Mouse (Mus musculus) forebrain, embryonic 11.5 days (tissue): ENCODE measurements around the gene Sox6. TPM values are rescaled to one million over a fixed set of nuclear protein-coding genes. Genes with fewer than 3 reads are reported as not detected.

Experiments used
- ATAC-seq: fragments of 200-750 bp; cut with Nextera tagmentation; replicated peaks from 2 replicates; pipeline ENCODE4 v1.8.0; 2017; ENCODE audit warnings: moderate TSS enrichment; ENCODE audit not compliant: low FRiP score
- DNase-seq: peaks from one replicate; pipeline ENCODE4 v3.0.0-alpha.2; 2017; ENCODE audit warnings: low spot score
- H3K27ac ChIP-seq: fragments of 300-500 bp; sonication (generic); 2 replicates; pipeline ENCODE4 v1.5.1; 2014; ENCODE audit warnings: low read depth, low read length
- H3K27me3 ChIP-seq: fragments of 300-500 bp; sonication (generic); 2 replicates; pipeline ENCODE4 v1.6.1; 2014; ENCODE audit warnings: mild to moderate bottlenecking, low read length, mixed read lengths; ENCODE audit not compliant: control insufficient read depth, insufficient read depth
- H3K36me3 ChIP-seq: fragments of 300-500 bp; sonication (generic); 2 replicates; pipeline ENCODE4 v1.6.1; 2014; ENCODE audit warnings: mild to moderate bottlenecking, low read length, moderate library complexity, mixed read lengths; ENCODE audit not compliant: control insufficient read depth, insufficient read depth
- H3K4me1 ChIP-seq: fragments of 300-500 bp; sonication (generic); replicated peaks from 2 replicates; pipeline ENCODE4 v1.6.1; 2014; ENCODE audit warnings: low read length, mixed read lengths; ENCODE audit not compliant: control insufficient read depth, insufficient read depth
- H3K4me2 ChIP-seq: fragments of 300-500 bp; sonication (generic); 2 replicates; pipeline ENCODE4 v1.6.1; 2014; ENCODE audit warnings: low read depth, mild to moderate bottlenecking, low read length, moderate library complexity, mixed read lengths; ENCODE audit not compliant: severe bottlenecking
- H3K4me3 ChIP-seq: fragments of 300-500 bp; sonication (generic); 2 replicates; pipeline ENCODE4 v1.5.1; 2014; ENCODE audit warnings: low read depth, low read length
- H3K9ac ChIP-seq: fragments of 300-500 bp; sonication (generic); 2 replicates; pipeline ENCODE4 v1.6.1; 2014; ENCODE audit warnings: low read length
- H3K9me3 ChIP-seq: fragments of 300-500 bp; sonication (generic); 2 replicates; pipeline ENCODE4 v1.6.1; 2016; ENCODE audit warnings: low read length, mixed read lengths; ENCODE audit not compliant: control insufficient read depth
- WGBS: fragments of 180-500 bp; shearing (Covaris S2); extraction: QIAGEN DNeasy Blood & Tissue Kit; methylation state at CpG from one replicate; pipeline ENCODE4 v1.1.7; 2014; 5-methylcytosine and 5-hydroxymethylcytosine counted together
- polyA plus RNA-seq: library from polyadenylated mRNA; unstranded; fragments of >200 nt; fragmentation: Nextera tagmentation; extraction: Ambion mirVana; gene quantifications from 2 replicates; pipeline ENCODE4 v1.2.1, GENCODE M21; 2014

Gene Sox6
- polyA plus RNA-seq, 1 experiment from 2014 or later = 154 TPM

- ATAC-seq = no peak
- no peaks in the 10 kb centered on the region for H3K27me3 ChIP-seq
- no peak overlapping the region for H3K27ac ChIP-seq
- WGBS = 87% methylated on average over 4 of the region's 4 CpGs
- no peak overlapping the region for H3K4me2 ChIP-seq
- H3K4me1 ChIP-seq = no peaks in the 10 kb centered on the region
- H3K9me3 ChIP-seq = no peaks in the 10 kb centered on the region
- no peak for DNase-seq
- H3K36me3 ChIP-seq = no peaks in the 10 kb centered on the region
- H3K9ac ChIP-seq = no peak overlapping the region
- no peak overlapping the region for H3K4me3 ChIP-seq
Measured at GRCm38 (mm10) chr7:115895028-115895671, 143.4 kb downstream of the Sox6 start.

GRCm38 (mm10) chr7:115891482-115891881 is 147.1 kb downstream of the Sox6 start:
- Histone ChIP-seq H3K36me3 (no peaks in the 10 kb centered on the region), H3K4me2 (no peak overlapping the region), H3K27ac (no peak overlapping the region), H3K9me3 (no peaks in the 10 kb centered on the region), H3K27me3 (no peaks in the 10 kb centered on the region), H3K4me1 (no peaks in the 10 kb centered on the region), H3K9ac (no peak overlapping the region), H3K4me3 (no peak overlapping the region)
- no peak for ATAC-seq
- no peak for DNase-seq
- 94% methylated on average over 3 of the region's 3 CpGs for WGBS

DNA sequence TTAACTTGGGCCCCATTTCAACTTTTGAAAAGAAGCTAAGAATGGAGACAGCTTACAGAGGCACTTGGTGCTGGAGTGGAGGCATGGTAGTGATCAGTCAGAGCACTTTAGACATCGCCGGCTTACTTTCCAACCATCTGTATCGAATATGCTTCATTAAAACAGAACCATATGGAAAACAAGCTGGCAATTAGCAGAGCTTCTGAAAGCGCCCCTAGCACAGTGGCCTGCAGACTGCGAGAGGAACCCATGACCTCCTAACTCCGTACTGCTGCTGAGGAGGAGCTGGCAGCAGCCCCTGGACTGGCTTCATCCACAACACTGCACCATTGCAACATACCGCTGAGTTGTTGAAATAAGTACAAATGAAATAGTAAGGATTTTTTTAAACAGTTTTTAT is 148.7 kb downstream of the Sox6 start:
- Histone ChIP-seq H3K27ac (no peak overlapping the region), H3K4me1 (no peaks in the 10 kb centered on the region), H3K27me3 (no peaks in the 10 kb centered on the region), H3K9ac (no peak overlapping the region), H3K4me2 (no peak overlapping the region), H3K4me3 (no peak overlapping the region), H3K9me3 (no peaks in the 10 kb centered on the region), H3K36me3 (no peaks in the 10 kb centered on the region)
- DNase-seq = no peak
- no peak for ATAC-seq
- 62% methylated on average over 7 of the region's 7 CpGs for WGBS

- Histone ChIP-seq H3K27me3 (no peaks in the 10 kb centered on the region), H3K4me3 (no peak overlapping the region), H3K9me3 (no peaks in the 10 kb centered on the region), H3K9ac (no peak overlapping the region), H3K36me3 (no peaks in the 10 kb centered on the region), H3K4me2 (no peak overlapping the region), H3K4me1 (no peaks in the 10 kb centered on the region), H3K27ac (no peak overlapping the region)
- no peak for ATAC-seq
- no peak for DNase-seq
- WGBS = 93% methylated on average over 1 of the region's 1 CpGs
Measured at GRCm38 (mm10) chr7:115888561-115888960, 150.0 kb downstream of the Sox6 start.

GRCm38 (mm10) chr7:115888120-115888519 is 150.5 kb downstream of the Sox6 start:
- no peaks in the 10 kb centered on the region for H3K4me1 ChIP-seq
- no peaks in the 10 kb centered on the region for H3K36me3 ChIP-seq
- no peaks in the 10 kb centered on the region for H3K9me3 ChIP-seq
- H3K9ac ChIP-seq = no peak overlapping the region
- H3K27me3 ChIP-seq = no peaks in the 10 kb centered on the region
- DNase-seq = no peak
- 89% methylated on average over 7 of the region's 7 CpGs for WGBS
- H3K27ac ChIP-seq = no peak overlapping the region
- ATAC-seq = no peak
- no peak overlapping the region for H3K4me2 ChIP-seq
- H3K4me3 ChIP-seq = no peak overlapping the region

GRCm38 (mm10) chr7:115872903-115873302 is 165.7 kb downstream of the Sox6 start:
- no peak overlapping the region for H3K4me3 ChIP-seq
- WGBS = 93% methylated on average over 2 of the region's 2 CpGs
- DNase-seq (no peak), ATAC-seq (no peak)
- no peak overlapping the region for H3K27ac ChIP-seq
- H3K9ac ChIP-seq = no peak overlapping the region
- no peaks in the 10 kb centered on the region for H3K27me3 ChIP-seq
- H3K36me3 ChIP-seq = no peaks in the 10 kb centered on the region
- H3K4me1 ChIP-seq = peaks cover 5% of the 10 kb centered on the region; the same call in 1 of the 2 replicates
- H3K4me2 ChIP-seq = no peak overlapping the region
- no peaks in the 10 kb centered on the region for H3K9me3 ChIP-seq

GRCm38 (mm10) chr7:115868504-115868903 is 170.1 kb downstream of the Sox6 start:
- ATAC-seq = no peak
- no peak overlapping the region for H3K9ac ChIP-seq
- no peaks in the 10 kb centered on the region for H3K27me3 ChIP-seq
- no peak for DNase-seq
- WGBS = 50% methylated on average over 2 of the region's 2 CpGs
- peak overlapping the region; percentile 85; the same call in 1 of the 2 replicates for H3K27ac ChIP-seq
- peak overlapping the region; percentile 22; the same call in 1 of the 2 replicates for H3K4me2 ChIP-seq
- H3K4me1 ChIP-seq = peaks cover 14% of the 10 kb centered on the region; the same call in 1 of the 2 replicates
- H3K4me3 ChIP-seq = no peak overlapping the region
- H3K9me3 ChIP-seq = no peaks in the 10 kb centered on the region
- no peaks in the 10 kb centered on the region for H3K36me3 ChIP-seq

DNA sequence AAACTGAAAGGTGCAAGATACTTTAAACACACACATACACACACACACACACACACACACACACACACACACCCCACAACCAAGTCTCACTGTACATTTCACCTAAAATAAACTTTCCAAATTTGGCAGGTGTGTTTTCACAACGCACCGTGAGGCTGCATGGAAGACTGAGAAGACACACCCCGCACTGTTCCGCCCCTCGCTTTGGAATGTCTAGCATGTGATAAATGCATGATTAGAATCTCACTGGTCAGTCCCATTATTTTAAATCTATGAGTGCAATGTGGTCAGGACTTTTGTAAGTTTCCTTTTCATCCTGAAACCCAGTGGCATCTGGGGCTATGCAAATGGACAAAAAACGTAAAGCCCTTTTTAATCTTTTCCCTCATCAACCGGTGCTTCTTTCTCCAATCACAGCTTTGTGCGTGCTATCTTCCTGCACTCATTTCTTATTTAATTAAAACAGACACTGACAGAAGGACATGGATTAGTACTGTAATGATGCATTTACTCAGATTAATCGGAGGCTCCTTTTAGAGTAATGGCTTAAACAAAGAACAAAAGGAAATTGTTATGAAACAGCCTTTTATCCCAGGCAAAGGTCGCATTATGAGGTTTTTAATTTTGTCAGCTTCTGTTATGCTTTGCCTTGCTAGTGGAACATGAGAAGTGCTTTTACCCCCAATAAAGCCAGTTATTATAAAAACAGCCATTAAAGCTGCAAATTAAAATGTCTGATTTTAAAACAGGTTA is 170.9 kb downstream of the Sox6 start:
- Histone ChIP-seq H3K4me3 (no peak overlapping the region), H3K27me3 (no peaks in the 10 kb centered on the region), H3K9me3 (no peaks in the 10 kb centered on the region), H3K4me2 (peak overlapping the region; percentile 22; the same call in 1 of the 2 replicates), H3K9ac (no peak overlapping the region), H3K36me3 (no peaks in the 10 kb centered on the region), H3K4me1 (peaks cover 14% of the 10 kb centered on the region; the same call in 1 of the 2 replicates), H3K27ac (peak overlapping the region; percentile 85; the same call in 1 of the 2 replicates)
- 5% methylated on average over 10 of the region's 10 CpGs for WGBS
- ATAC-seq (no peak), DNase-seq (peak; percentile 61)
